Mouse (Mus musculus): ENCODE data around the gene Ms4a3.

Ms4a3 gene

GRCm38 (mm10) chr19:11589891-11590449, 50.7 kb downstream of the Ms4a3 start:
- CTCF ChIA-PET, result no interaction called here

GRCm38 (mm10) chr19:11589205-11589604, 51.4 kb downstream of the Ms4a3 start:
- CTCF ChIA-PET, result interaction anchor here (0.6 to 1.1 kb wide), 2 partner anchors 15 to 87 kb away, joined by 3 read pairs; partner anchors contain the start of gene Ms4a6d

Data from spleen, embryonic (tissue).